Mouse (Mus musculus): ENCODE data around the gene Adamtsl5.
A peak's percentile ranks its signal among the peaks of the same experiment; 100 is the strongest.

Gene Adamtsl5

DNA sequence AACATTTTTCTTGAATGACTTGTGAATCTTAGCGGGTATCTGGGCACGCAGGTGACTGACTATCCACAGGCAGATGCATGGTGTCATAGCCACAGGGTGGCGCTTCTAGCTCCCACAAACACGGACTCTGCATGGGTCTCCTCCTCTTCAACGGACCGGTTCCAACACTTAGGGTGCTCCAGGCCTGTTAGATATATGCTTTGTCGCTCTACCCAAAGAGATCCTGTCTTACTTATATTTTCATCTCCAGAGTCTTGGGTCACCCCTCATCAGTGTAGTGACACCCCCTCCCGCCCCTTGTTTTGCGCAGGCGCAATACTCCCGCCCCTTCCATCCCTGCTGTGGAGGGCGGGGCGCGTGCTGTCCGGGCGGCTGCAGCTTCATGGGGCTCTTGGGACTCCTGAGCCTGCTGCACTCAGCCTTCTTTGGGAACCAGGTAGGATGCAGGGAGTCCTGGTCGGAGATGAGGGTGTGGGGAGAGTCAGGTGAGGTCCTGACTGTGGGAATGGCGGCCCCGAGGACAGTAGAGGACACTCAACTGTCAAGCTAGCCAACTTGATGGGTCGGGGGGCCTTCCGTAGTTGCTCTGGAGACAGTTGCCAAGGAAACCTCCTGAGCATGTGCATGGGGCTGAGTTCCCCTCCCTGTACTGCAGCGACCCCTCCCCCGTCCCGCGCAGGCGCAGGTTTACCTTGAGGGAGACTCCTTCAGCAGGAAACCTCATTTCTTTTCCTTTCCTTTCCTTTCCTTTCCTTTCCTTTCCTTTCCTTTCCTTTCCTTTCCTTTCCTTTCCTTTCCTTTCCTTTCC is 52.4 kb downstream of the Adamtsl5 start, which contains the start of gene Apc2:
Gene Apc2, plus strand, starts transcription at position 360 of the 808 bp plus-strand sequence.
- DNase-seq (ENCODE audit: low read depth, low spot score) = peak; percentile 79

DNA sequence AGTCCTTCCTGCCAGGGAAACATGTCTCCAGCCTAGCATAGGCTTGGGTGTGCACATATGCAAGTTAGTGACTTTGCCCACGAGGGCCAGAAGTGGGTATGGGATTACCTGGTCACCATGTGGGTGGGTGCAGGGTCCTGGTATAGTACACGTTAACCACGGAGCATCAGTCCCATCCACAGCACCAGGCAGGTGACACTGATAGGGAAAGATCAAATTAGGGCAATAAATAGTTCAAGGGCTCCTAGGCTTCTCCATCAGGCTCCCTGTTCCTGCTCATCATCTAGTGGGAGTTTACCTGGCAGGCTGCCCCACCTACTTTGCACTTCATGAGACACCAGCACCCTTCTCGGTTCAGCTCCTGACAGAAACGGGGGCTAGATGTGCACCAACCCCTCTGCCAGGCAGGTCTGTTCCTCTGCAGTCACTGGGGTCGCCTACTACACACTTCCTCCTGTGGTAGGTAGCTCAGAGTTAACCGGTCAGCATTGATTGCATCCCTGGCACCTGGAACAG is 53.4 kb downstream of the Adamtsl5 start:
- peak; percentile 39 for DNase-seq (ENCODE audit: low read depth, low spot score)

DNA sequence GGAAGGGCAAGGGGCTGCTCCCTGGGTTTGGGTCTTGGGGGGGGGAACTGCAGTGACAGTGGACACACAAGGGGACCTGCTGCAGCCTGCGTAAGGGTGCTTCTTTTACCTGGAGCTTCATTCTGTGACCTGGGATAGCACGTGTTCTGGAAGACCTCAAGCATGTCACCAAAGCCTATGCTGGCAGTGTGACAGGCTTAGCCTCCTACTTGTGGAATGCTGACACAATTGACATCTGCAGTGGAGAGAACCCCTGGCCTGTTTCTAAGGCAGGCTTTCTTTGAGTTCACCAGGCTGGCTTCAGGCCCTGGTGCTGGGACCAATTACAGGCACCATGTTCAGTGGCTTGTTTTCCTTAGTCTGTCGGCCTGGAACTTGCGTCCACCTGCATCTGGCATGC is 53.9 kb downstream of the Adamtsl5 start:
- DNase-seq (ENCODE audit: low read depth, low spot score) = peak; percentile 32

DNA sequence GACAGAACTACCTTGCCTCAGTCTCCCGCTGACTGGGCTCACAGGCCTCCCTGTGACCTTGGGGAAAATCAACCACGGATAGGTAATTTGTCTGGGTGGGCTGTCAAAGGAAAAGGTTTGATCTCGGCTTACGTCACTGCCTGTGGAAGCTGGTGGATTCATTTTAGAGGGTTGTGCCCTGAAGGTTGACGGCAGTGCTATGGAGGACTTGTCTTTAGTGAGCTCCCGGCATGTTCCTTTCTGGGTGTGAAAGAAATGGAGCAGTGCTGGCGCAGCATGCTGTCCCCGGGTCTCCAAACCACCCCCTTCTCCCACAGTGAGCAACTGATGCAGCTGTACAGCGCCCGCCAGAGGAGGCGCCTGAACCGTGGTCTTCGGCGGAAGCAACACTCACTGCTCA is 54.9 kb downstream of the Adamtsl5 start:
- DNase-seq (ENCODE audit: low read depth, low spot score) = peak; percentile 70

DNA sequence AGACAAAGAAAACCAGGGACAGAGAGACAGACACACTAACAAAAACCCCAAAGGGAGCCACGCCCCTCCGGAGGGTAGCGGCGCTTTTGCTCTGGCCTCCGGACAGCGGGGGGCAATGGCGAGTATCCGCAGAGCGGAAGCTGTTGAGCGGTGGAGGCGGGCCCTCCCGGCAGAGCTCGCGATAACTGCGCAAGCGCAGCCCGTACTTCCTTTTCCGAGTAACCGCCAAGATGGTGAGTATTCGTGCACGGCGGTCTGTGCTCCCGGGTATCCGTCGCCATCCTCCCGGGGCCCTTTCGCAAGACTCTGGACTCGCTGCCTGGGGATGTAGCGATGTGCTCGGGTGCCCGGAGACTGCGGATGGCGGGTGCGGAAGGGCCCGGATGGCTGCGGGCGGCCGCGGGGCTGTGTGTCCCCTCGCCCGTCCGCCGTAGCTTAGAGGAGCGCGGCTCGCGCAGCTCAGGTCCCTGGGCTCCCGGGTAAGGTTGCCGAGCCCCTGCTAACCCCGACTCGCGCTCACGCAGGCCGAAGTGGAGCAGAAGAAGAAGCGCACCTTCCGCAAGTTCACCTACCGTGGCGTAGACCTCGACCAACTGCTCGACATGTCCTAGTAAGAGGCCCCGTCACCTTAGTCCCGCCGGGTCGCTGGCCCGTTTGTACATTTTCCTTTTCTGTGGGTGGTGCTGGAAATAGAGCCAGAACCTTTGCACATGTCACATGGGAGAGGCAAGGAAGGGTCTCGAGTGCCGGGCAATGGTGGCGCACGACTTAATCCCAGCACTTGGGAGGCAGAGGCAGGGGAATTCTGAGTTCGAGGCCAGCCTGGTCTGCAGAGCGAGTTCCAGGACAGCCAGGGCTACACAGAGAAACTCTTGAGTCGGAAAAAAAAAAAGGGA is 55.7 kb downstream of the Adamtsl5 start, which contains the start of gene Rps15:
Gene Rps15, plus strand, starts transcription at position 203 of the 896 bp plus-strand sequence.
- DNase-seq (ENCODE audit: low read depth, low spot score) = peak; percentile 99

Data from ZHBTc4 (cell line).